Mouse (Mus musculus) lung, postnatal 14 days (tissue): ENCODE data around the gene Prima1.
A peak's percentile ranks its signal among the peaks of the same experiment; 100 is the strongest.

Source experiments
- DNase-seq: peaks from one replicate; pipeline ENCODE4 v3.0.0; 2021

The Prima1 gene

GRCm38 (mm10) chr12:103223671-103224070 is 18.3 kb downstream of the Prima1 start:
- DNase-seq, result no peak

- no peak for DNase-seq
Observed at GRCm38 (mm10) chr12:103215877-103216610, 25.9 kb downstream of the Prima1 start.

- no peak for DNase-seq
Observed at GRCm38 (mm10) chr12:103214797-103215196, 27.2 kb downstream of the Prima1 start.

GRCm38 (mm10) chr12:103214270-103214669 is 27.7 kb downstream of the Prima1 start:
- DNase-seq, result peak; percentile 6

GRCm38 (mm10) chr12:103213591-103213990 is 28.4 kb downstream of the Prima1 start:
- DNase-seq, result no peak

- DNase-seq, result no peak
Observed at GRCm38 (mm10) chr12:103211078-103211477, 30.9 kb downstream of the Prima1 start.

GRCm38 (mm10) chr12:103209581-103209980 is 32.4 kb downstream of the Prima1 start:
- DNase-seq, result no peak

GRCm38 (mm10) chr12:103205561-103205960 is 36.4 kb downstream of the Prima1 start:
- DNase-seq, result no peak

GRCm38 (mm10) chr12:103202592-103203544 is 39.1 kb downstream of the Prima1 start:
- no peak for DNase-seq

- no peak for DNase-seq
Observed at GRCm38 (mm10) chr12:103192996-103193395, 49.0 kb downstream of the Prima1 start.

- DNase-seq, result no peak
Observed at GRCm38 (mm10) chr12:103189771-103190170, 52.2 kb downstream of the Prima1 start.

GRCm38 (mm10) chr12:103188223-103188622 is 53.7 kb downstream of the Prima1 start:
- no peak for DNase-seq

- no peak for DNase-seq
Observed at GRCm38 (mm10) chr12:103187020-103187419, 54.9 kb downstream of the Prima1 start.

GRCm38 (mm10) chr12:103183057-103183456 is 58.9 kb downstream of the Prima1 start:
- DNase-seq, result no peak

- no peak for DNase-seq
Observed at GRCm38 (mm10) chr12:103168892-103169291, 73.1 kb downstream of the Prima1 start.

GRCm38 (mm10) chr12:103164101-103165030 is 77.6 kb downstream of the Prima1 start:
- DNase-seq, result no peak

- no peak for DNase-seq
Observed at GRCm38 (mm10) chr12:103163596-103163995, 78.4 kb downstream of the Prima1 start.

- no peak for DNase-seq
Observed at GRCm38 (mm10) chr12:103160721-103161120, 81.2 kb downstream of the Prima1 start.

GRCm38 (mm10) chr12:103159016-103159415 is 82.9 kb downstream of the Prima1 start:
- no peak for DNase-seq

- DNase-seq, result no peak
Observed at GRCm38 (mm10) chr12:103157129-103157910, 84.6 kb downstream of the Prima1 start.

GRCm38 (mm10) chr12:103155406-103155805 is 86.5 kb downstream of the Prima1 start:
- no peak for DNase-seq

- no peak for DNase-seq
Observed at GRCm38 (mm10) chr12:103154927-103155326, 87.0 kb downstream of the Prima1 start.
